Mouse (Mus musculus): ENCODE data around the gene Cep170. TPM values are rescaled to one million over a fixed set of nuclear protein-coding genes. Genes with fewer than 3 reads are reported as not detected.

Gene Cep170
- total RNA-seq, 2 experiments from 2014 or later: 100 TPM

Small RNA genes lying within 50 kb of the gene (microRNA-seq; reads per million reads assigned to microRNA genes)
- gene Mir350: 247 to 268 reads per million in 2 experiments

Other genes with a start within 250 kb of the Cep170 start
- 10 to 100 TPM; 14.3 to 16.4 TPM for gene Sdccag8, start 593 bp upstream of the Cep170 start, total RNA-seq (2021)